Mouse (Mus musculus) inflammation-experienced regulatory T-cells, adult 16 weeks (primary cell): ENCODE data around the gene Btbd17. TPM values are rescaled to one million over a fixed set of nuclear protein-coding genes. Genes with fewer than 3 reads are reported as not detected.

Experiments used
- polyA plus RNA-seq: library from polyadenylated mRNA; unstranded; fragments of 100-300 nt; shearing (Covaris generic); gene quantifications from one replicate; pipeline ENCODE4 v1.2.1, GENCODE M21; 2017

Btbd17 gene
- not detected for polyA plus RNA-seq

DNA sequence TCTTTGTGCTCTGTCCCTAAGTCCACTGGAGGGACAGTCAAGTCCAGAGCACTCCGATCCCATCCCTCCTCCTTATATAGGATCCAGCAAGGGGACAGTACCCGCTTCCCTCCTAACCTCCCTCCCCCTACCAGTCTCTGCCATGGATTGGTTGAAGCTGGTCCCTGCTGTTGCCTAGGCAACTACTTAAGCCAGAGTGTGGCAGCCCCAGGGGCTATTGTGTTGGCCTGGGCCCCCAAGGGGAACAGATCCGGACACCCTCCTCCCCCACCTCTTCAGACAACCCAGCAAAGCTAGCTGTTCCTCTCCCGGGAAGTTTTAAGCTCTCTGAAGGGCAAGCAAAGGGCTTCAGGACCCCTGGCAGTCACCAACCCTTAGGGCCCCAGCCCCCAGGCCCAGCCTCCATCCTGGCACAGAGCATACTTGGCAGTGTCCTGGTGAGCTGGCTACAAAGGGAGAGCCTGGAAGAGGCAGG lies at the start of gene Btbd17:
TSS of gene Btbd17 (minus strand) at position 98 of the 475 bp plus-strand sequence.

GRCm38 (mm10) chr11:114798624-114799023 lies 2.9 kb upstream of the Btbd17 start, which contains the start of gene Gpr142:
TSS of gene Gpr142 (plus strand) at chr11:114798924.

DNA sequence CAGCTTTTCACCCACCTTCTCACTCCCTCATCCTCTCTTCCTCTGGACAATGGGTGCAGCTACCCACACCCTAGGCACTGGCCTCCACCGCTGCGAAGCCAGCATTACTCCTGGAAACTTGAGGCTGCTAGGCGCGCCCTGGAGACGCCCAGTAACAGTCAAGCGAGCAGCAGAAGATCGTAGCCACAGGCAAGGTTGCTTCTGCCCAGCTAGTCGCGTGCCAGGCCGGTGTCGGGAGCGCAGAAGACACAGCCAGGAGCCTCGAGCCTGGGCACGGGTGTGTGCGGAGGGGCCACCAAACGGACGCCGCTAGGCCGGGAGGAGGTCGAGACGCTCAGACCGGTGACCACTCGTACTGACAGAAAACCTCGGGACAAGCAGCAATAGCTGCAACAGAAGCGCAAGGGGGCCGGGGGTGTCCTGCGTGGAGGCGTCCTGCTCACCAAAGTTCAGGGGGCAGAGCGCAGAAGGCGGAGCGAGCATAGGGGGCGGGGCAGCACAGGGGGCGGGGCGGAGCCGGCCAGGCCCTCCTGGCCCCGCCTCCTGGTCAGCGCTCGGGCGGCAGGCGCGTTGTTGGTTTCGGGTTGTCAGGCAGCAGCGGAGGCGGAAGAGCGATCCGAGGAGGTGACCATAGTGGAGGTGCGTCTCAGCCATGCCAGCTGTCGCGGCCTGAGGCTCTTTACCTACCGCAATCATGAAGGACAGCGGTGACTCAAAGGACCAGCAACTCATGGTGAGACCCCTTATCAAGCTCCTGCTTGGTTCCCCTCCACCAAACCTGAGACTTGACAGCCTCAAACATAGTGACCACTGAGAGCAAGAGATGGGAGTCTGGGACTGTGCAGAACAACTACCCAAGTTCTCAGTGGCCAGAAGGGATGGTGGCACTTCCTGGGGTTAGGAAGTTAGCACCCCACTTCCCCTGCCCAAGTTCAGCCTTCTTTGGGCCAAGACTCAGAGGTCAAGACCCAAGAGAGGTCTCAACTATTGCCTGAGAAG lies 30.6 kb downstream of the Btbd17 start, which contains the start of gene Kif19a:
TSS of gene Kif19a (plus strand) at position 569 of the 999 bp plus-strand sequence.

Other genes starting within 250 kb of the Btbd17 start
- 473 TPM for gene Rpl38, start 127.4 kb downstream of the Btbd17 start, polyA plus RNA-seq
- 3.0 TPM for gene Ttyh2, start 120.5 kb downstream of the Btbd17 start, polyA plus RNA-seq
- gene Dnaic2, start 68.5 kb downstream of the Btbd17 start, polyA plus RNA-seq = not detected
- gene Kif19a, start 30.6 kb downstream of the Btbd17 start, polyA plus RNA-seq = 0.15 TPM
- not detected for gene Gpr142, start 3.0 kb upstream of the Btbd17 start, polyA plus RNA-seq
- gene Gprc5c, start 55.2 kb upstream of the Btbd17 start, polyA plus RNA-seq = 0.20 TPM
- 1.3 TPM for gene Cd300a, start 94.1 kb upstream of the Btbd17 start, polyA plus RNA-seq
- 0.32 TPM for gene Cd300lb, start 138.4 kb upstream of the Btbd17 start, polyA plus RNA-seq
- gene Cd300c, start 173.2 kb upstream of the Btbd17 start, polyA plus RNA-seq = not detected
- 0.79 TPM for gene Cd300ld, start 194.0 kb upstream of the Btbd17 start, polyA plus RNA-seq
- gene Cd300c2, start 205.9 kb upstream of the Btbd17 start, polyA plus RNA-seq = 1.5 TPM
- not detected for gene Cd300ld2, start 220.2 kb upstream of the Btbd17 start, polyA plus RNA-seq
- gene Cd300ld4, start 231.1 kb upstream of the Btbd17 start, polyA plus RNA-seq = not detected
- gene Cd300ld5, start 241.8 kb upstream of the Btbd17 start, polyA plus RNA-seq = not detected